Mouse (Mus musculus) CH12.LX (cell line): ENCODE data around the gene Slc47a1. TPM values are rescaled to one million over a fixed set of nuclear protein-coding genes. Genes with fewer than 3 reads are reported as not detected.

Experiments used
- DNase-seq: peaks from one replicate; pipeline ENCODE4 v3.0.0-alpha.2; 2013; ENCODE audit errors: extremely low read depth
- H3K27ac ChIP-seq: 2 replicates; pipeline ENCODE4 v1.5.1; 2012; ENCODE audit warnings: low read depth, mild to moderate bottlenecking, control low read depth, moderate library complexity; ENCODE audit not compliant: insufficient read depth
- H3K27me3 ChIP-seq: replicated peaks from 2 replicates; pipeline ENCODE3; 2012; ENCODE audit warnings: inconsistent platforms
- H3K36me3 ChIP-seq, 2 experiments: replicated peaks in 1 of 2; 2 replicates each; pipeline versions ENCODE3 to v1.6.1; 2012; ENCODE audit warnings: inconsistent platforms in 1 of 2, low read length in 1 of 2, mild to moderate bottlenecking in 1 of 2, mixed read lengths in 1 of 2, moderate library complexity in 1 of 2; ENCODE audit not compliant: control insufficient read depth in 1 of 2, insufficient read depth in 1 of 2
- H3K4me1 ChIP-seq, 2 experiments: 2 replicates each; pipeline ENCODE4 v1.6.1; 2012; ENCODE audit warnings: inconsistent platforms in 1 of 2, moderate library complexity in 1 of 2; ENCODE audit not compliant: insufficient read depth in 2 of 2, control insufficient read depth in 1 of 2
- H3K4me2 ChIP-seq: 2 replicates; pipeline ENCODE4 v1.6.1; 2012; ENCODE audit warnings: low read depth, mild to moderate bottlenecking, control low read depth; ENCODE audit not compliant: poor library complexity, insufficient read depth, severe bottlenecking
- H3K4me3 ChIP-seq, 3 experiments: fragments of 150-350 bp in 1 of 3; sonication (generic) in 1 of 3; replicated peaks in 1 of 3; 2 replicates each; pipeline versions ENCODE3 to v1.5.1; 2011 to 2012; ENCODE audit warnings: low read depth in 2 of 3, low read length in 2 of 3, mild to moderate bottlenecking in 2 of 3, moderate library complexity in 2 of 3, control low read depth in 1 of 3, improper control_type of control experiment in 1 of 3, inconsistent platforms in 1 of 3, mixed read lengths in 1 of 3; ENCODE audit not compliant: poor library complexity in 1 of 3
- H3K79me2 ChIP-seq: replicated peaks from 2 replicates; pipeline ENCODE4 v1.6.1; 2012; ENCODE audit warnings: mild to moderate bottlenecking, moderate library complexity; ENCODE audit not compliant: control insufficient read depth, poor library complexity, insufficient read depth, severe bottlenecking; ENCODE audit errors: extremely low read depth
- H3K9ac ChIP-seq: 2 replicates; pipeline ENCODE4 v1.6.1; 2012; ENCODE audit warnings: low read depth, mild to moderate bottlenecking, control low read depth, moderate library complexity; ENCODE audit not compliant: insufficient read depth
- H3K9me3 ChIP-seq: replicated peaks from 2 replicates; pipeline ENCODE3; 2012; ENCODE audit warnings: low read length, inconsistent platforms, mixed read lengths
- CHD1 ChIP-seq: IDR thresholded peaks from 2 replicates; pipeline ENCODE4 v1.6.1; 2012; ENCODE audit warnings: low read depth, low read length, improper control_type of control experiment, inconsistent platforms
- CTCF ChIP-seq, 2 experiments: IDR thresholded peaks in 1 of 2; conservative IDR thresholded peaks in 1 of 2; 2 replicates each; pipeline ENCODE4 v1.5.1; 2011 to 2012; ENCODE audit warnings: low read depth in 2 of 2, low read length in 2 of 2, improper control_type of control experiment in 1 of 2, inconsistent platforms in 1 of 2, mild to moderate bottlenecking in 1 of 2, moderate library complexity in 1 of 2
- E2F4 ChIP-seq: IDR thresholded peaks from 2 replicates; pipeline ENCODE4 v1.6.1; 2011; ENCODE audit warnings: low read depth, low read length, improper control_type of control experiment; ENCODE audit not compliant: insufficient replicate concordance
- ELF1 ChIP-seq: IDR thresholded peaks from 2 replicates; pipeline ENCODE4 v1.6.1; 2014; ENCODE audit warnings: low read depth, mild to moderate bottlenecking, inconsistent platforms, low read length, improper control_type of control experiment
- ETS1 ChIP-seq: conservative IDR thresholded peaks from 2 replicates; pipeline ENCODE4 v1.6.1; 2012; ENCODE audit warnings: low read depth, mild to moderate bottlenecking, inconsistent platforms, low read length, improper control_type of control experiment, moderate library complexity
- GABPA ChIP-seq: IDR thresholded peaks from 2 replicates; pipeline ENCODE4 v1.6.1; 2012; ENCODE audit warnings: low read depth, low read length, improper control_type of control experiment, inconsistent platforms; ENCODE audit not compliant: insufficient replicate concordance
- HCFC1 ChIP-seq: IDR thresholded peaks from 2 replicates; pipeline ENCODE4 v1.6.1; 2012; ENCODE audit warnings: low read depth, mild to moderate bottlenecking, inconsistent platforms, low read length, improper control_type of control experiment
- IRF4 ChIP-seq: IDR thresholded peaks from 2 replicates; pipeline ENCODE4 v1.6.1; 2014; ENCODE audit warnings: low read depth, mild to moderate bottlenecking, inconsistent platforms, low read length, improper control_type of control experiment
- JUND ChIP-seq: conservative IDR thresholded peaks from 2 replicates; pipeline ENCODE4 v1.6.1; 2011; ENCODE audit warnings: low read depth, low read length, improper control_type of control experiment
- KAT2A ChIP-seq: IDR thresholded peaks from 2 replicates; pipeline ENCODE4 v1.6.1; 2012; ENCODE audit warnings: low read length, improper control_type of control experiment, inconsistent platforms; ENCODE audit not compliant: insufficient replicate concordance
- MAZ ChIP-seq: IDR thresholded peaks from 2 replicates; pipeline ENCODE4 v1.6.1; 2012; ENCODE audit warnings: low read depth, mild to moderate bottlenecking, inconsistent platforms, low read length, improper control_type of control experiment, moderate library complexity
- NRF1 ChIP-seq: IDR thresholded peaks from 2 replicates; pipeline ENCODE4 v1.6.1; 2014; ENCODE audit warnings: low read depth, mild to moderate bottlenecking, inconsistent platforms, low read length, improper control_type of control experiment, moderate library complexity
- POLR2A ChIP-seq: IDR thresholded peaks from 2 replicates; pipeline ENCODE4 v1.6.1; 2011; ENCODE audit warnings: low read depth, mild to moderate bottlenecking, improper control_type of control experiment, low read length
- RCOR1 ChIP-seq: conservative IDR thresholded peaks from 2 replicates; pipeline ENCODE4 v1.6.1; 2012; ENCODE audit warnings: low read depth, mild to moderate bottlenecking, inconsistent platforms, low read length, improper control_type of control experiment
- SIN3A ChIP-seq: IDR thresholded peaks from 2 replicates; pipeline ENCODE4 v1.6.1; 2012; ENCODE audit warnings: low read length, improper control_type of control experiment, inconsistent platforms
- TCF12 ChIP-seq: IDR thresholded peaks from 2 replicates; pipeline ENCODE4 v1.6.1; 2014; ENCODE audit warnings: low read depth, mild to moderate bottlenecking, inconsistent platforms, low read length, improper control_type of control experiment
- UBTF ChIP-seq: IDR thresholded peaks from 2 replicates; pipeline ENCODE4 v1.6.1; 2012; ENCODE audit warnings: low read depth, mild to moderate bottlenecking, inconsistent platforms, low read length, improper control_type of control experiment, moderate library complexity
- ZMIZ1 ChIP-seq: IDR thresholded peaks from 2 replicates; pipeline ENCODE4 v1.6.1; 2012; ENCODE audit warnings: low read depth, mild to moderate bottlenecking, inconsistent platforms, low read length, improper control_type of control experiment
- dilution Hi-C: fragments of 300-500 bp; cut with MboI; formaldehyde crosslinking; loops from 2 replicates; pipeline ENCODE4 v1.14.3; 2020; ENCODE audit warnings: low sequenced_read_pairs; ENCODE audit not compliant: extremely low pct_unique_long_range_greater_than_20kb, extremely low pct_ligation_motif_present
- in situ Hi-C: fragments of 300-500 bp; cut with MboI; formaldehyde crosslinking; loops from 3 replicates; pipeline ENCODE4 v1.14.3; 2019; ENCODE audit warnings: low sequenced_read_pairs, low pct_ligation_motif_present, low pct_unique_long_range_greater_than_20kb, mixed read lengths
- polyA plus RNA-seq: library from polyadenylated mRNA; unstranded; fragments of >175 nt; gene quantifications from 2 replicates; pipeline ENCODE4 v1.2.1, GENCODE M21; 2012; ENCODE audit warnings: low read depth; ENCODE audit not compliant: insufficient read length
- total RNA-seq, 2 experiments: library from RNA; depleted of rRNA; stranded (reverse); fragments of 300-350 nt in 1 of 2; fragments of >200 nt in 1 of 2; gene quantifications; 2 replicates each; pipeline ENCODE4 v1.2.3; 2012 to 2014

Gene Slc47a1
- total and polyA plus RNA-seq, 3 experiments = 24.3 to 46.4 (median 29.3) TPM

GRCm38 (mm10) chr11:61365938-61366337, 12.2 kb downstream of the Slc47a1 start:
- dilution Hi-C loops = no loop called here
- H3K27ac ChIP-seq = no peak overlapping the region
- in situ Hi-C loops = no loop called here
- H3K79me2 ChIP-seq = no peaks in the 10 kb centered on the region
- H3K9me3 ChIP-seq = no peaks in the 10 kb centered on the region
- no peak overlapping the region for H3K4me2 ChIP-seq
- TF ChIP-seq UBTF (no peak), NRF1 (no peak), RCOR1 (no peak), JUND (no peak), POLR2A (no peak), IRF4 (no peak), KAT2A (no peak), TCF12 (no peak), GABPA (no peak), ELF1 (no peak), ZMIZ1 (no peak), CTCF (conservative IDR thresholded peaks at IDR 0.05 in 1 of 2, IDR thresholded peaks at IDR 0.05 in 1 of 2; ENCODE audit: low read depth in 2 of 2, low read length in 2 of 2) (no peak), SIN3A (no peak), E2F4 (no peak), HCFC1 (no peak), ETS1 (no peak)
- no peak overlapping the region for H3K4me3 ChIP-seq
- no peak overlapping the region for H3K9ac ChIP-seq
- H3K4me1 ChIP-seq = no peaks in the 10 kb centered on the region
- peaks cover 9% of the 10 kb centered on the region for H3K27me3 ChIP-seq
- peaks cover 36 to 88% of the 10 kb centered on the region in 2 experiments for H3K36me3 ChIP-seq
- DNase-seq = no peak

- no peak for TF ChIP-seq MAZ
- TF ChIP-seq CHD1 = no peak
- TF ChIP-seq RCOR1 = no peak
- Histone ChIP-seq H3K4me1 (no peaks in the 10 kb centered on the region), H3K4me3 (no peak overlapping the region), H3K4me2 (no peak overlapping the region), H3K79me2 (no peaks in the 10 kb centered on the region), H3K9ac (no peak overlapping the region), H3K9me3 (no peaks in the 10 kb centered on the region), H3K27me3 (peaks cover 3% of the 10 kb centered on the region), H3K27ac (no peak overlapping the region), H3K36me3 (peaks cover 28 to 81% of the 10 kb centered on the region in 2 experiments)
- no peak for DNase-seq
- in situ Hi-C loops (no loop called here), dilution Hi-C loops (no loop called here)
Observed at GRCm38 (mm10) chr11:61364096-61364495, 14.0 kb downstream of the Slc47a1 start.
